Mouse (Mus musculus): Measurements from ENCODE around the gene Fkbp10.

- TF ChIP-seq POLR2A (IDR thresholded peaks at IDR 0.05; ENCODE audit: control insufficient read depth, low read depth, low read length) (no peak), CTCF (IDR thresholded peaks at IDR 0.05; ENCODE audit: control insufficient read depth, insufficient read depth, insufficient replicate concordance, low read depth, low read length) (no peak)
Observed at GRCm38 (mm10) chr11:100391081-100391883, 24.2 kb upstream of the Fkbp10 start.
